Mouse (Mus musculus) embryonic fibroblast, embryonic 13.5 days (primary cell): ENCODE results near the gene Olfr1281. TPM values are rescaled to one million over a fixed set of nuclear protein-coding genes. Genes with fewer than 3 reads are reported as not detected.
"Not testable (repeated sequence)": the region's sequence is repeated elsewhere in the genome, so short reads cannot be mapped to it uniquely, and the experiment has no call there.

Source experiments
- H3K27ac ChIP-seq: 2 replicates; pipeline ENCODE4 v1.5.1; 2012; ENCODE audit warnings: low read length, control low read depth, inconsistent platforms; ENCODE audit not compliant: insufficient read depth
- H3K4me1 ChIP-seq: 2 replicates; pipeline ENCODE4 v1.6.1; 2011; ENCODE audit warnings: low read length; ENCODE audit not compliant: control insufficient read depth, insufficient read depth
- H3K4me3 ChIP-seq: 2 replicates; pipeline ENCODE4 v1.5.1; 2011; ENCODE audit warnings: mild to moderate bottlenecking, control low read depth, low read length; ENCODE audit not compliant: insufficient read depth
- CTCF ChIP-seq: IDR thresholded peaks from 2 replicates; pipeline ENCODE4 v1.5.1; 2011; ENCODE audit warnings: mild to moderate bottlenecking, control low read depth, low read length, moderate library complexity, borderline replicate concordance; ENCODE audit not compliant: insufficient read depth
- POLR2A ChIP-seq: IDR thresholded peaks from 2 replicates; pipeline ENCODE4 v1.6.1; 2011; ENCODE audit warnings: low read depth, mild to moderate bottlenecking, control low read depth, low read length, moderate library complexity
- polyA plus RNA-seq: library from polyadenylated mRNA; stranded (reverse); fragments of >200 nt; gene quantifications from 2 replicates; pipeline ENCODE4 v1.2.4, GENCODE M21; 2011; ENCODE audit warnings: low read depth; ENCODE audit not compliant: missing spikeins, insufficient read length

Gene Olfr1281
- polyA plus RNA-seq: not detected in 2 replicates

GRCm38 (mm10) chr2:111326220-111326619 is at the start of gene Olfr1281:
Gene Olfr1281, plus strand, starts transcription at chr2:111326520.
- H3K4me1 ChIP-seq: no peaks in the 10 kb centered on the region
- H3K27ac ChIP-seq: no peak within 1 kb of the TSS
- no peak within 1 kb of the TSS for H3K4me3 ChIP-seq
- TF ChIP-seq POLR2A (no peak), CTCF (no peak)

GRCm38 (mm10) chr2:111289836-111290235 is 36.5 kb upstream of the Olfr1281 start, which contains the start of gene Olfr1278:
Gene Olfr1278, plus strand, starts transcription at chr2:111290136.
- Histone ChIP-seq H3K27ac (no peak within 1 kb of the TSS), H3K4me3 (no peak within 1 kb of the TSS), H3K4me1 (no peaks in the 10 kb centered on the region)
- TF ChIP-seq POLR2A (no peak), CTCF (no peak)

- TF ChIP-seq POLR2A (no peak), CTCF (no peak)
- Histone ChIP-seq H3K4me1 (no peaks in the 10 kb centered on the region), H3K27ac (no peak overlapping the region), H3K4me3 (no peak overlapping the region)
Measured at GRCm38 (mm10) chr2:111298541-111298940, 27.8 kb upstream of the Olfr1281 start.

- TF ChIP-seq POLR2A: no peak
- no peak for TF ChIP-seq CTCF
- no peak within 1 kb of the TSS for H3K27ac ChIP-seq
- H3K4me1 ChIP-seq: no peaks in the 10 kb centered on the region
- H3K4me3 ChIP-seq: no peak within 1 kb of the TSS
Measured at GRCm38 (mm10) chr2:111300374-111300773, 25.9 kb upstream of the Olfr1281 start, which contains the start of gene Olfr1279. Gene Olfr1279, plus strand, starts transcription at chr2:111300635.

GRCm38 (mm10) chr2:111313717-111314116 is 12.6 kb upstream of the Olfr1281 start, which contains the start of gene Olfr1280:
Gene Olfr1280, plus strand, starts transcription at chr2:111314017.
- TF ChIP-seq CTCF (no peak), POLR2A (no peak)
- Histone ChIP-seq H3K4me3 (no peak within 1 kb of the TSS), H3K4me1 (no peaks in the 10 kb centered on the region), H3K27ac (no peak within 1 kb of the TSS)

GRCm38 (mm10) chr2:111333721-111334120 is 7.4 kb downstream of the Olfr1281 start:
- H3K4me3 ChIP-seq, H3K27ac ChIP-seq, H3K4me1 ChIP-seq: not testable (repeated sequence)

GRCm38 (mm10) chr2:111335976-111336375 is 9.7 kb downstream of the Olfr1281 start, which contains the start of gene Olfr1282:
Gene Olfr1282, minus strand, starts transcription at chr2:111336076.
- Histone ChIP-seq H3K4me3 (no peak within 1 kb of the TSS), H3K4me1 (no peaks in the 10 kb centered on the region), H3K27ac (no peak within 1 kb of the TSS)
- TF ChIP-seq CTCF (no peak), POLR2A (no peak)

GRCm38 (mm10) chr2:111366490-111366889 is 40.2 kb downstream of the Olfr1281 start, which contains the start of gene Olfr1283:
Gene Olfr1283, plus strand, starts transcription at chr2:111366790.
- Histone ChIP-seq H3K27ac (no peak within 1 kb of the TSS), H3K4me1 (no peaks in the 10 kb centered on the region), H3K4me3 (no peak within 1 kb of the TSS)
- TF ChIP-seq CTCF (no peak), POLR2A (no peak)

- Histone ChIP-seq H3K4me3 (no peak within 1 kb of the TSS), H3K4me1 (no peaks in the 10 kb centered on the region), H3K27ac (no peak within 1 kb of the TSS)
- TF ChIP-seq CTCF (no peak), POLR2A (no peak)
Measured at GRCm38 (mm10) chr2:111375222-111375621, 48.9 kb downstream of the Olfr1281 start, which contains the start of gene Olfr1284. Gene Olfr1284, plus strand, starts transcription at chr2:111375522.

Other genes starting within 250 kb of the Olfr1281 start
- gene Gm13941, start 220.5 kb upstream of the Olfr1281 start, polyA plus RNA-seq: not detected in 2 replicates
- not detected in 2 replicates for gene Gm15130, start 173.6 kb upstream of the Olfr1281 start, polyA plus RNA-seq
- gene 4930430A15Rik, start 96.9 kb upstream of the Olfr1281 start, polyA plus RNA-seq: not detected in 2 replicates
- gene Olfr1275, start 91.2 kb upstream of the Olfr1281 start, polyA plus RNA-seq: not detected in 2 replicates
- gene Olfr1276, start 72.0 kb upstream of the Olfr1281 start, polyA plus RNA-seq: not detected in 2 replicates
- gene Olfr1277, start 52.4 kb upstream of the Olfr1281 start, polyA plus RNA-seq: not detected in 2 replicates
- not detected in 2 replicates for gene Olfr1278, start 36.4 kb upstream of the Olfr1281 start, polyA plus RNA-seq
- gene Olfr1279, start 25.9 kb upstream of the Olfr1281 start, polyA plus RNA-seq: not detected in 2 replicates
- not detected in 2 replicates for gene Olfr1280, start 12.5 kb upstream of the Olfr1281 start, polyA plus RNA-seq
- gene Olfr1282, start 9.6 kb downstream of the Olfr1281 start, polyA plus RNA-seq: not detected in 2 replicates
- not detected in 2 replicates for gene Olfr1283, start 40.3 kb downstream of the Olfr1281 start, polyA plus RNA-seq
- not detected in 2 replicates for gene Olfr1284, start 49.0 kb downstream of the Olfr1281 start, polyA plus RNA-seq
- gene Olfr1286, start 96.6 kb downstream of the Olfr1281 start, polyA plus RNA-seq: not detected in 2 replicates
- gene Olfr1287, start 122.6 kb downstream of the Olfr1281 start, polyA plus RNA-seq: not detected in 2 replicates
- not detected in 2 replicates for gene Olfr1288, start 147.6 kb downstream of the Olfr1281 start, polyA plus RNA-seq
- not detected in 2 replicates for gene Olfr1289, start 154.3 kb downstream of the Olfr1281 start, polyA plus RNA-seq
- not detected in 2 replicates for gene Olfr1290, start 167.3 kb downstream of the Olfr1281 start, polyA plus RNA-seq
- not detected in 2 replicates for gene Olfr1291-ps1, start 170.7 kb downstream of the Olfr1281 start, polyA plus RNA-seq
- gene Olfr1293-ps, start 198.7 kb downstream of the Olfr1281 start, polyA plus RNA-seq: not detected in 2 replicates
- not detected in 2 replicates for gene Olfr1294, start 213.8 kb downstream of the Olfr1281 start, polyA plus RNA-seq
- gene Olfr1295, start 243.2 kb downstream of the Olfr1281 start, polyA plus RNA-seq: not detected in 2 replicates